Mouse (Mus musculus) forebrain, postnatal 0 days (tissue): Measurements from ENCODE around the gene Gpr1. TPM values are rescaled to one million over a fixed set of nuclear protein-coding genes. Genes with fewer than 3 reads are reported as not detected.

Experiments used
- ATAC-seq: fragments of 200-750 bp; cut with Nextera tagmentation; 2 replicates; pipeline ENCODE4 v1.8.0; 2017; ENCODE audit warnings: mild to moderate bottlenecking, moderate library complexity
- DNase-seq: peaks from one replicate; pipeline ENCODE4 v3.0.0-alpha.2; 2015
- H3K27ac ChIP-seq: fragments of 300-500 bp; sonication (generic); 2 replicates; pipeline ENCODE4 v1.5.1; 2014; ENCODE audit warnings: low read depth, mild to moderate bottlenecking, antibody characterized with exemption, low read length, moderate library complexity, mixed read lengths
- H3K27me3 ChIP-seq: fragments of 300-500 bp; sonication (generic); 2 replicates; pipeline ENCODE4 v1.6.1; 2014; ENCODE audit warnings: mild to moderate bottlenecking, low read length, mixed read lengths; ENCODE audit not compliant: insufficient read depth
- H3K36me3 ChIP-seq: fragments of 300-500 bp; sonication (generic); 2 replicates; pipeline ENCODE4 v1.6.1; 2014; ENCODE audit warnings: mild to moderate bottlenecking, moderate library complexity; ENCODE audit not compliant: insufficient read depth
- H3K4me1 ChIP-seq: fragments of 300-500 bp; sonication (generic); 2 replicates; pipeline ENCODE4 v1.6.1; 2014; ENCODE audit warnings: antibody characterized with exemption; ENCODE audit not compliant: insufficient read depth
- H3K4me2 ChIP-seq: fragments of 300-500 bp; sonication (generic); 2 replicates; pipeline ENCODE4 v1.6.1; 2014; ENCODE audit warnings: low read depth, mild to moderate bottlenecking, moderate library complexity
- H3K4me3 ChIP-seq: fragments of 300-500 bp; sonication (generic); 2 replicates; pipeline ENCODE4 v1.5.1; 2014; ENCODE audit warnings: low read depth, low read length, mixed read lengths
- H3K9ac ChIP-seq: fragments of 300-500 bp; sonication (generic); 2 replicates; pipeline ENCODE4 v1.6.1; 2014; ENCODE audit warnings: mild to moderate bottlenecking
- H3K9me3 ChIP-seq: fragments of 300-500 bp; sonication (generic); 2 replicates; pipeline ENCODE4 v1.6.1; 2016; ENCODE audit warnings: low read length
- CTCF ChIP-seq: sonication (generic); IDR thresholded peaks from 2 replicates; pipeline ENCODE4 v1.5.1; 2016; ENCODE audit warnings: antibody characterized with exemption, control low read depth, low read depth
- WGBS: fragments of 180-500 bp; shearing (Covaris S2); extraction: QIAGEN DNeasy Blood & Tissue Kit; methylation state at CpG from one replicate; pipeline ENCODE4 v1.1.7; 2014; 5-methylcytosine and 5-hydroxymethylcytosine counted together
- polyA plus RNA-seq: library from polyadenylated mRNA; unstranded; fragments of >200 nt; fragmentation: Nextera tagmentation; extraction: Ambion mirVana; gene quantifications from 2 replicates; pipeline ENCODE4 v1.2.1, GENCODE M21; 2015
- total RNA-seq: library from RNA; depleted of rRNA; stranded (reverse); fragments of >200 nt; gene quantifications from 2 replicates; pipeline ENCODE4 v1.2.3, GENCODE M21; 2014

Gene Gpr1
- total and polyA plus RNA-seq, 2 experiments from 2014 or later: 0.45 to 0.95 TPM

GRCm38 (mm10) chr1:63204660-63205394 lies 9.5 kb downstream of the Gpr1 start:
- DNase-seq: no peak
- H3K36me3 ChIP-seq: no peaks in the 10 kb centered on the region
- peak overlapping the region; percentile 62 for H3K27ac ChIP-seq
- no peak overlapping the region; the same call in 1 of the 2 replicates for H3K9ac ChIP-seq
- peaks cover 16% of the 10 kb centered on the region for H3K4me1 ChIP-seq
- no peak for ATAC-seq
- WGBS: 19% methylated on average over 7 of the region's 7 CpGs
- no peaks in the 10 kb centered on the region for H3K27me3 ChIP-seq
- no peak for TF ChIP-seq CTCF
- H3K4me3 ChIP-seq: no peak overlapping the region
- no peak overlapping the region for H3K4me2 ChIP-seq
- H3K9me3 ChIP-seq: no peaks in the 10 kb centered on the region

GRCm38 (mm10) chr1:63203950-63204659 lies 10.2 kb downstream of the Gpr1 start:
- H3K9ac ChIP-seq: peak overlapping the region; percentile 11; the same call in 1 of the 2 replicates
- peak; percentile 74 for DNase-seq
- peak; percentile 90 for ATAC-seq
- no peak overlapping the region for H3K4me3 ChIP-seq
- peak overlapping the region; percentile 62 for H3K27ac ChIP-seq
- 7% methylated on average over 7 of the region's 7 CpGs for WGBS
- peak; percentile 45 for TF ChIP-seq CTCF
- H3K4me2 ChIP-seq: no peak overlapping the region
- H3K4me1 ChIP-seq: peaks cover 16% of the 10 kb centered on the region
- H3K36me3 ChIP-seq: no peaks in the 10 kb centered on the region
- no peaks in the 10 kb centered on the region for H3K9me3 ChIP-seq
- H3K27me3 ChIP-seq: no peaks in the 10 kb centered on the region

GRCm38 (mm10) chr1:63203471-63203870 lies 10.9 kb downstream of the Gpr1 start:
- H3K4me3 ChIP-seq: no peak overlapping the region
- WGBS: 78% methylated on average over 1 of the region's 1 CpGs
- no peaks in the 10 kb centered on the region for H3K27me3 ChIP-seq
- no peaks in the 10 kb centered on the region for H3K36me3 ChIP-seq
- no peak for TF ChIP-seq CTCF
- no peaks in the 10 kb centered on the region for H3K9me3 ChIP-seq
- no peak overlapping the region for H3K9ac ChIP-seq
- ATAC-seq (0 out of 2 replicates have a peak, but pooled peaks have one; percentile 10), DNase-seq (no peak)
- peaks cover 16% of the 10 kb centered on the region for H3K4me1 ChIP-seq
- H3K4me2 ChIP-seq: no peak overlapping the region
- H3K27ac ChIP-seq: peak overlapping the region; percentile 62

GRCm38 (mm10) chr1:63201672-63202071 lies 12.7 kb downstream of the Gpr1 start:
- WGBS: 65% methylated on average over 1 of the region's 1 CpGs
- H3K4me1 ChIP-seq: peaks cover 16% of the 10 kb centered on the region
- no peak overlapping the region for H3K4me2 ChIP-seq
- H3K4me3 ChIP-seq: no peak overlapping the region
- no peaks in the 10 kb centered on the region for H3K36me3 ChIP-seq
- ATAC-seq (no peak), DNase-seq (no peak)
- H3K9ac ChIP-seq: no peak overlapping the region
- no peaks in the 10 kb centered on the region for H3K27me3 ChIP-seq
- H3K27ac ChIP-seq: no peak overlapping the region
- H3K9me3 ChIP-seq: no peaks in the 10 kb centered on the region
- TF ChIP-seq CTCF: no peak

GRCm38 (mm10) chr1:63200322-63200721 lies 14.0 kb downstream of the Gpr1 start:
- no peaks in the 10 kb centered on the region for H3K27me3 ChIP-seq
- ATAC-seq (no peak), DNase-seq (no peak)
- peaks cover 16% of the 10 kb centered on the region for H3K4me1 ChIP-seq
- no peak overlapping the region for H3K9ac ChIP-seq
- TF ChIP-seq CTCF: no peak
- H3K27ac ChIP-seq: no peak overlapping the region
- no peak overlapping the region for H3K4me2 ChIP-seq
- H3K4me3 ChIP-seq: no peak overlapping the region
- WGBS: 97% methylated on average over 18 of the region's 18 CpGs
- no peaks in the 10 kb centered on the region for H3K9me3 ChIP-seq
- H3K36me3 ChIP-seq: no peaks in the 10 kb centered on the region

- Histone ChIP-seq H3K27ac (no peak overlapping the region), H3K9me3 (no peaks in the 10 kb centered on the region), H3K27me3 (no peaks in the 10 kb centered on the region), H3K4me1 (peaks cover 10% of the 10 kb centered on the region), H3K4me3 (no peak overlapping the region), H3K4me2 (no peak overlapping the region), H3K36me3 (no peaks in the 10 kb centered on the region), H3K9ac (no peak overlapping the region)
- WGBS: 94% methylated on average over 6 of the region's 6 CpGs
- ATAC-seq (no peak), DNase-seq (no peak)
- TF ChIP-seq CTCF: no peak
Observed at GRCm38 (mm10) chr1:63199387-63199786, 15.0 kb downstream of the Gpr1 start.
